Mouse (Mus musculus): Measurements from ENCODE around the gene Ralgds. TPM values are rescaled to one million over a fixed set of nuclear protein-coding genes. Genes with fewer than 3 reads are reported as not detected.
"Not testable (repeated sequence)": the region's sequence is repeated elsewhere in the genome, so short reads cannot be mapped to it uniquely, and the experiment has no call there.

Gene Ralgds
- total RNA-seq (2021): 10 to 100 TPM; 68.2 to 79.3 TPM
- long read RNA-seq, experiment 1, transcript Ralgds-203 (18 exons, 3,683 nt): minor isoform, 33 of 117 reads
- long read RNA-seq, experiment 1, transcript Ralgds-202 (18 exons, 3,102 nt): major isoform, 35 of 117 reads
- long read RNA-seq, experiment 1, partial matches to known transcripts: 9 of 117 reads
- long read RNA-seq, experiment 1, other reads (novel, unspliced or antisense): 37 of 117 reads
- long read RNA-seq, experiment 2, transcript Ralgds-202 (18 exons, 3,102 nt): major isoform, 54 of 176 reads
- long read RNA-seq, experiment 2, transcript Ralgds-201 (18 exons, 3,590 nt): minor isoform, 6 of 176 reads
- long read RNA-seq, experiment 2, transcript Ralgds-203 (18 exons, 3,683 nt): major isoform, 54 of 176 reads
- long read RNA-seq, experiment 2, partial matches to known transcripts: 14 of 176 reads
- long read RNA-seq, experiment 2, other reads (novel, unspliced or antisense): 48 of 176 reads

DNA sequence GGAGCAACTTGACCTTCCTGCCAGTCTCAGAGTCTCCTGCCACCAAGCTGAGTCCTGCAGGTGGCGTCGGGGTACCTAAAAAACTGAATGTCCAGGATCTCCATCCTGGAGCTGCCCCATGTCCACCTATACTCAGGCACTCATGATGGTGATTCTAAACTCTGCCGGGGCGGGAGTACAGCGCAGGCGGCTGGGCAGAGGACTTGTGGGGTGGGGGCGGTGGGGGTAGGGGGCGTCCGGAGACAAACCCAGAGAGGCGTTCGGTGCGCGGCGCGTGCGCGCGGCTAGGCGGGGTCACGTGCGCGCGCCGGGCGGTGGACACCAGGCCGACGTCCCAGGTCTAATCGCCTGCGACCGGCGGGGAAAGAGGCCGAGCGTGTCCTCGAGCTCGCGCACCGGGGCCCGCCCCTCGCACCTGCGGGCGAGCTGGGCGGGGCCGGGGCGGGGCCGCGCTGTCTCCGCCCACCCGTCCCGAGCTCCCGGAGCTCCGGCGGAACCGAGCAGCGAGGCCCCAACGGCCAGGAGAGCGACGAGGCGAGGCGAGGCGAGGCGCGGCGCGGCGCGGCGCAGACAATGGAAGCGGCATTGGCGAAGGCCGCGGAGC is at the start of gene Ralgds:
Gene Ralgds (plus strand): TSS at position 328 of the 604 bp plus-strand sequence.
- DNase-seq (ENCODE audit: low spot score in 2 of 2): peak in 1 of 2 experiments; percentile 43

DNA sequence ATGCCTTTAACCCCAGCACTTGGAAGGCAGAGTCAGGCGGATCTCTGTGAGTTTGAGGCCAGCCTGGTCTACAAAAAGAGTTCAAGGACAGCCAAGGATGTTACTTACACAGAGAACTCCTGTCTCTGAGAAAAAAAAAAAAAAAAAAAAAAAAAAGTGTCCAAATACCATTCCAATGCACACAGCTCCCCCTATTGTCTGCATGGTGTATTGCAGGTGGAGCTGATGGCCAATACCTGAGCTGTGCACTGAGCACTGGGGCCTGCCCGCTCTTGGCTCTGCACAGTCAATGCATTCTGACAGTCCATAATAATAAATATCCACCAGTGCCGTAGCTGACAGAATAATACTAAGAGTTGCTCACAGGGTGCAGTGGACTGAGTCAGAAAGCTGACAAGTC is 49.0 kb upstream of the Ralgds start:
- DNase-seq (ENCODE audit: low spot score in 2 of 2): no peak

DNA sequence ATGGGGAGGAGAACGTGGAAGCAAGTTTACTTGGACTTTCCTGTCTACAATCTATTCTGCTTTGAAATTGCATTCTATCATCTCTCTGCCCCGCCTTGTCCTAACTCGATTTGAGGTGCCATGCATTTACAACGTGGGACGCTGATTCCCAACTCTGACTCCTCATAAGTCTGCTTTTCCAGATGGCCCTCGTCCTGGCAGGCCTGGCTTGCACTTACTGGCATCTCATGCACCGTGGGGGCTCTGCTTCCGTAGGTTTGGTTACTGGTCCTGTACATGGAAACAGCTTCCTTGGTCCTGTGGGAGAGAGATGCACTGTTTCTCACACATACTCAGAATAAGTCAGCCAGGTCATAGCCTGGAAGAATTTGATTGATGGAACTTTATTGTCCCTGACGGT is 48.0 kb upstream of the Ralgds start:
- no peak for DNase-seq (ENCODE audit: low spot score in 2 of 2)

DNA sequence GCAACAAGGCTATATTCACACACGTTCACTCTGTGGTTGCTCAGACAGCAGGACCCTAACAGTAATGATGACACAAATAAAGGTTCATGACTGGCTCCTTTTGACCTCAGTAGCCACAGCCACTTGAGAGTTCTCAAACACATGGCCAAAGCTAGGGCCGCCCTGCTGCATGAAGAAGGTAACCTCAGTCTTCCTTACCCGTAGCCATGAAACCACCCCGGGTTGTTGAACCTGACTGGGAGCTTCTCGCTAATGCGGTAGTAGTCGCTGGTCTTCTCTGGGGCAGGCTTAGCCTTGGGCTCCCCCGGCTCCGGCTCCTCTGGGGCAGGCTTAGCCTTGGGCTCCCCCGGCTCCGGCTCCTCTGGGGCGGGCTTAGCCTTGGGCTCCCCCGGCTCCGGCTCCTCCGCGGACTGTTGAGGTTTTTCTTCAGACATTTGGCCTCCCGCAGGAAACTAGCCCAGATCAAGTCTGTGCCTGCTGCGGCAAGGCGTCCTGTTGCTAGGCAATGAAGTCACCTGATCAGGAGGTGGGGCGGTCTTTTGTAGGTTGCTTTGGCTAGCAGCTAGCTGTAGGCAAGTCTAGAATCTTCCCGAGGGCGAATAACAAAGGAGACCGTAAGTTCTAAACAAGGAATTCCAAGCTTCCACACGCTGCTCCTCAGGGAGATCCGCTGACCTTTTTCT is 46.9 kb upstream of the Ralgds start, which contains the start of gene 1700007K13Rik:
Gene 1700007K13Rik (minus strand): TSS at position 497 of the 683 bp plus-strand sequence.
- no peak for DNase-seq (ENCODE audit: low spot score in 2 of 2)

DNA sequence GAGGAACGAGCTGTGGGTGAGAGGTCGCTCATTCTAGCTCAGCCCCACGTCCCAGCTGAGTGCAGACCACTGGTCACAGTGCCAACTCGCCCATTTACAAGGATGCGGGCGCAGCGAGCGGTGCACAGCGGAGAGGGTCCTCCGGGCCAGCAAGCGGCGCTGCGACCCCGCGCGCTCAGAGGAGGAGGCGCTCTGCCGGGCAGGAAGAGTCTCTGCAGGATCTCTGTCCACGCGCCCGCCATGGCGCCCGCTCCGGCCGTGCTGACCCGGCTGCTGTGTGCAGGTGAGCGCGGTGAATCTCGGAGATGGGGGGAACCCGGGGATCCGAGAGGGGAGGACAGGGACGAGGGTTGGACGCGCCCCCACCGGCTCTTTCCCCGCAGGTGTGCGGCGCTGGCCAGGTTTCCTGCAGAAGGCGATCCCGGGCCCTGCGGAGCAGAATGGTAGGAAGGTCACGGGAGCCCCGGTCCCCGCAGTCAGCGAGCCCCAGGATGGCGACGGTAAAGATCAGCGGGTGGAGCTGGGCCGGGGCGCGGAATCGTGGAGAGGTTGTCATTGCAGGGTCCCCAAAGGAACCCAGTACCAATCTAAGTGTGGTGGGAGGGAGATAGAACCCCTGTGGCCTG is 45.0 kb upstream of the Ralgds start, which contains the start of gene Mrps2:
Gene Mrps2 (plus strand): TSS at position 207 of the 626 bp plus-strand sequence.
- DNase-seq (ENCODE audit: low spot score in 2 of 2): peak; percentile 69 to 86

DNA sequence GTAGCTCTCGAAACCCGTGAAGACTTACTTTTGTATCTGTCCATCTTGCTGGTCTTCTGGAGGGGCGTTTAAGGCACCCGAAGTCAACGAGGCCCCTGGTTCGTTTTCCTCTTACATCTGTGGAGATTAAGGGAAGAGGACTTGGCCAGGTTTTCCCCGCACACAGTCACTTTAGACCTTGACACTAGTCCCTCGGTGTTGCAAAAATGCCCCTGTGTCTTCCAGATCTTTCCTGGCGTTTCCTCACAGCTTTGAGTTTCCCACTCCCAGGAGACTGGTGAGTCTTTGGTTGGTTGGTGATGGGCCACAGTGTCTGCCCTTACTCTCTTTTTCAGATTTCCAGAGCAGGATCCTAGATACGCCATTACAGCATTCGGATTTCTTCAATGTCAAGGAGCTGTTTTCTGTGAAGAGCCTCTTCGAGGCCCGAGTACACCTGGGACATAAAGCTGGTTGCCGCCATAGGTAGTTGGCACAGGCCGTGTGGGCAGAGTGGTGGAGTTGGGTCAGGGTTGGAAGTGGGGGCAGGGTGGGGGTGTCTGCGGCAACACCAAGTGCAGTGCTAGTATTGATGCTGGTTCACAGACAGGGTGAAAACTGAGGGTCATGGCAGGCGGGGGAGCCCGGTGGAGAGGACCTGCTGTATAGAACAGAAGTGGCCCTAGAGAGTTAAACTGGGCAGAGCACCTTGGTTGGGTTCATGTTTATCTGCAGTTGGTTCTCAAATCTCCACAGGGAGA is 44.3 kb upstream of the Ralgds start:
- DNase-seq (ENCODE audit: low spot score in 2 of 2): no peak

DNA sequence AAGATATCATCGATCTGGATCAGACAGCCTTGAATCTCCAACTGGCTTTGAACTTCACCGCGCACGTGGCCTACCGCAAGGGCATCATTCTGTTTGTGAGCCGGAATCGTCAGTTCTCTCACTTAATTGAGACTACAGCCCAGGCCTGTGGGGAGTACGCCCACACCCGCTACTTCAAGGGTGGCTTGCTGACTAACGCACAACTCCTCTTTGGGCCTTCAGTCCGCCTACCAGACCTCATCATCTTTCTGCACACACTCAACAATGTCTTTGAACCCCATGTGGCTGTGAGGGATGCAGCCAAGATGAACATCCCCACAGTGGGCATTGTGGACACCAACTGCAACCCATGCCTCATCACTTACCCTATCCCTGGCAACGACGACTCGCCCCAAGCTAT is 43.5 kb upstream of the Ralgds start:
- DNase-seq (ENCODE audit: low spot score in 2 of 2): no peak

DNA sequence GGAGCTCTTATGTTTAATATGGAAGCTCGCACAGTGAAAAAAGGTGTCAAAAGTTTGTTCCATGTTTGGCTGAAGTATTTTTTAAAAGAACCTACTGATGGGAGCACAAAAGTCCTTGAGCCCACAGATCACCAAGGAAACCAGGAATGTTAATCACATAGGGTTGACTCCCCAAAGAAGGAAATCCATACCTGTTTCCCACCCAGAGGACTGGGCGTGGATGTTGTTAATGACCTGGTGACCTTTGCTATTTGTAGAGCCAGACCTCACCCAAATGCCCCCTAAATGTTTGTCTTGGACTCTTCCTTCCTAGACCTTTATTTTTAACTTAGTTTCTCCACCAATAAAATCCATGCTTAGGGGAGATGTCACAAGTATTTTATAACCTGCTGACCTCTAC is 42.3 kb upstream of the Ralgds start:
- DNase-seq (ENCODE audit: low spot score in 2 of 2): no peak

DNA sequence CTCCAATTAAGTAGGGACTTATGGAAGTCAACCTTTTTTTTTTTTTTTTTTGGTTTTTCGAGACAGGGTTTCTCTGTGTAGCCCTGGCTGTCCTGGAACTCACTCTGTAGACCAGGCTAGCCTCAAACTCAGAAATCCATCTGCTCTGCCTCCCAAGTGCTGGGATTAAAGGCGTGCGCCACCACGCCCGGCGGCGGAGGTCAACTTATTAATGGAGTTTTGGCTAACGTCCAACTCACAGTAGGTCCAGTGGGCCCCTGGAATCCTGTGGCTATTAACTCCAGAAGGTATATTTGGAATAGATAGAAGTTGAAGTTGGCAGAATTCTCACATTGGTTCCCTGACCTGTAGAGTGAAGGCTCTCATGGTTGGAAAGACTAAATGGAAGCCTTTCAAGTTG is 40.9 kb upstream of the Ralgds start:
- not testable (repeated sequence) for DNase-seq (ENCODE audit: low spot score in 2 of 2)

DNA sequence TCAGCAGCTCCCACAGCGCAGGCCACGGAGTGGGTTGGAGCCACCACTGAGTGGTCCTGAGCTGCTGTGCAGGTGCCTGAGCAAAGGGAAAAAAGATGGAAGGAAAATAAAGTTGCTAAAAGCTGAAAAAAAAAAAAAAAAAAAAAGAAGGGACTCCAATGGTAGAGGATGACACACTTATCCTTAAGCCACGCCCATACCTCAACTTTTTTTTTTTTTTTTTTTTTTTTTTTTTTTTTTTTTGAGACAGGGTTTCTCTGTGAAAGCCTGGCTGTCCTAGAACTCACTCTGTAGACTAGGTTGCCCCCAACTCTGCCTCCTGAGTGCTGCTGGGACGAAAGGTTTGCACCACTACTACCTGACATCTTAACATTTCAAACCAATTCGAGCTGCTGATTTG is 34.9 kb upstream of the Ralgds start:
- not testable (repeated sequence) for DNase-seq (ENCODE audit: low spot score in 2 of 2)

DNA sequence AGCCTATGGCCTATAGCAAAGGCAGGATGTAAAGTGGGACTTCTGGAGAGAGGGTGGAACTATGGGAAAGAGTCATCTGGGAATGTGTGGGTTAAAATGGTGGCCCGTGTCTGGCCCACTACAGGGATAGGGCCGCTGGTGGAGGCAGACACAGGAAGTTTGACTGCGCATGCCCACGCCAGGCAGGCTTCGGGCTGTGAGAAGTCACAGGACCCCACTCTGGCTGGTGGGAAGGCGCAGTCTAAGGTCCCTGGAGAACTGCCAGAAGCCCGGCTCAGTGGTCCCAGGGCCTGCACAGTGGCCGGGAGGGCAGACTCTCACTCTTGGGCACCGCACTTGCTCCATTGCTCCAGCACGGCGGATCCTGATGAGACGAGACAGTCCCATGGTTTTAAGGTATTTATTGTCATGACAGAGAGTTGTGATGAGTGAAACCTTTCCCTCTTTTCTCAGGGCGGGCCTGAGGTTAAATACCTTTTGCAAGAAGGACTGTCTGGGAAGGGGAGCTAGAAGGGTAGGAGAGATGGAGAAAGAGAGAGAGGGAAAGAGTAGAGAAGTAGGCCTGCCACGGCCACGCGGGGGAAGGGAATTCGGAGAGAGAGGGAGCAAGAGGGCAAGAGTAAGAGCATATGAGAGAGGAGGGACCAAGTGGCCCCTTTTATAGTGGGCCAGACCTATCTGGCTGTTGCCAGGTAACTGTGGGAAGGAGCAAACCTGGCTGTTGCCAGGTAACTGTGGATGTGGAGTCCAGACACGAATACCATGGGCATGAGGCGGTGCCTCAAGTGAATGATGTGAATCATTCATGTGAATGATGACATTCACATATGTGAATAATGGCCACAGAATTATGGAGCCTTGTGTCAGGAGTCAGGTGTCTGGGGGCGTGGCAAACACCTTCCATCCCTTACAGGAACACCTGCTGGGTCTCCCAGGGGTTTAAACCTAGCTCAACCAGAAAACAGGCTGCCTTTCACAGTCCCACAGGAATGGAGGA is 33.4 kb upstream of the Ralgds start:
- DNase-seq (ENCODE audit: low spot score in 2 of 2): no peak

DNA sequence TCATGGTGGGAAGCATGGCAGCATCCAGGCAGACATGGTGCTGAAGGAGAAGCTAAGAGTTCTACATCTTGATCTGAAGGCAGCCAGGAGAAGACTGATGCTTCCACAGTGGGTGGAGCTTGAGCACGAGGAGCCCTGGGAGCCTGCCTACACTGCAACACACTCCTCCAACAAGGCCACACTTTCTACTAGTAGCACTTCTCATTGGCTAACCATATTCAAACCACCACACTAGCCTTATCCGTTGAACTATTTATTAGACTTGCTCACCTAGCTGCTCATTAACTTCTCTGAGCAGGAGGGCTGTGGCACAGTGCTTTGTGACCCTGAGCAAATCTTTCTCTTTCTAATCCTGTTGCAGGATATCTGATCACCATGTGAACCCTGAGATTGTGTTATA is 29.1 kb upstream of the Ralgds start:
- no peak for DNase-seq (ENCODE audit: low spot score in 2 of 2)

DNA sequence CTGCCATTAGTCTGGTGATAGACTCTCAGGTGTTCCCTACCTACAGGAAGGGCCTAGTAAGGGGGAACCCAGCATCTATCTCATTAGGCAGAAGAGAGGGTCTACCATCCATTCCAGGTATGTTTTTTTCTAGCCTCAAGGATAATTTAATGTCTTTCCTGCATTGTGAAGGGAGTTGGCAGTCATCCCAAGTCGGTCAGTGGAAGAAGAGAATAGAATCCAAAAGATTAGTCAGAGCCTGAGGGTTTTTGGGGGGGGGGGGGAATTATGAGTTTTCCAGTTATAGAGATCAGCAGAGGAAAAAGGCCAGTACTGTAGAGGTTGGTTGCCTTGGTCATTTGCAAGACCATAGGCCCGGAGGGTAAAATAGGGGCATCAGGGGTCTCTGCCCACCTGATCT is 18.4 kb upstream of the Ralgds start:
- no peak for DNase-seq (ENCODE audit: low spot score in 2 of 2)

DNA sequence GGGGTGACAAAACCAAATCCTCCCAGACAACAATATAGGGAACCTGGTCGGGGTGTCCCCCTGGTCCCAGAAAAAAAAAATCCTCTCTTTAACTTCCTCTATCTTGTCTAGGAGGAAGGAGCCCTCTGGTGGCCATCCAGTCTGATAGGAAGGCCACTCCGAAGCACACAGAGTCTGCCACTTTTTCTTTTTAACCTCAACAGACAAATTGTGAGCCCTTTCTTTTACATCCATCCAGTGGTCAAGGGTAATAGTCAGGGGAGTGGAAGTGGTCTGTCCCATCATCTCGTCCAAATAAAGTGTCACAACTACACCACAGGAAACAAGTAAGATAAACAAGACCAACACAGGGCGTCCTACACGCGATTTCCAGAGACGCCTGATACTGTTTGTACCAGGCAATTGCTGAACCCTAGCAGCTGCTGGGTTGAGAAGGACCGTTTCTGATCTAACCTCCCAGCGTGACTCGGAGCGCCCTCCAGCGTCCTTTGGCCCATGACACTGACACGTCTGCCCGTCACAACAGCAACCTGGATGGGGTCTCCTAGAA is 17.6 kb upstream of the Ralgds start:
- DNase-seq (ENCODE audit: low spot score in 2 of 2): no peak

DNA sequence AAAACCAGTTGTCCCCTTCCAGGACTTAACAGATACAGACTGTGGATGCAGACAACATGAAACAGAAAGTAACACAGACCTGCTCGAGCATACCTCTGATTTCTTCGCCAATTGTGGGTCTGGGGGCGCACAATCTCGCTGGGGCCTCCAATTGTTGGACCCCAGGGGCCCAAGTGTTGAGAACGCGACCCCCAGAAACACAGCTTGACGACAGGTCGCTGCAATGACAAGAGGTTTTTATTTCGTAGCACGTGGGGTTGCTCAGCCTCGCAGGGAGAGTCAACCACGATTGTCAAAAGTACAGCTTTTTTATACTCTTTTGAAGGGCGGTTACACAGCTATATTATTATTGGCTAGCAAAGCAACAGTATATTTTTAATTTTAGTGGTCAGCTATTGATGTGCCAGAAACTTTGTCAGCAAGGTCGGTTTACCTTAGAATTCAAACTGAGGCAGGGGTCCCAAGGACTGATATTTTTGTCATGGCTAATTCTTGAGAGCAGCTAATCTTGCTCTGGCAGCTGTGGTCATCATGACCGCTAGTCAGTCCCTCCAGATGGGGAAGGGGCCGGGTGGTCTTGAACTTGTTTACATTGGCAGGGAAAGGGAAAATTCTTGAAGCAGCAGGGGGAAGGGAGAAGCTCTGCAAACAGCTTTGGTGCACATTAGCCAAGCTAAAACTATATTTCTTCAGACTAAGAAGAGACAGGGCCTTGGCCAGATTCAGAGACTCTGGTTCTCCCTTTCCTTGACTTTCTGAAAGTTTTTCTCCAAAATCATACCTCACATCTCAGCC is 16.9 kb upstream of the Ralgds start:
- DNase-seq (ENCODE audit: low spot score in 2 of 2): no peak

DNA sequence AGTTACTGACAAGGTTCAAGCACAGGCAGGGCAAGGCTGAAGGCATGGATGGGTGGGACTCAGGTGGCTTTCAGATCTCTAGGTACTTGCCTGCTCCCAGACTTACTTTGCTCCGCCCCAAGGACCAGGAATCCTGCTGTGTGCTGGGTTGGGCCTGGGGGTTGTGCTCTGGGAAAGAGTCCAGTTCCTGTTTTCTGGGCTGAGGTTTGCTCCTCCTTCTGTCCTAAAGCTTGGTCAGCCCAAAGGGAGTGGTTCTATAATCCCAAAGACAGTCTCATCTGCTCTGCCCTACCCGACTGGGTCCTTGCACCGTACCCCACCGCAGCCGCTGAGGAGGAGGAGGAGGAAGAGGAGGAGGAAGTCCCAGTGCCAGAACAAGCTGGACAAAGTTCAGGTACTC is 16.3 kb upstream of the Ralgds start, which contains the start of gene Gbgt1:
Gene Gbgt1 (plus strand): TSS at position 221 of the 400 bp plus-strand sequence.
- no peak for DNase-seq (ENCODE audit: low spot score in 2 of 2)

DNA sequence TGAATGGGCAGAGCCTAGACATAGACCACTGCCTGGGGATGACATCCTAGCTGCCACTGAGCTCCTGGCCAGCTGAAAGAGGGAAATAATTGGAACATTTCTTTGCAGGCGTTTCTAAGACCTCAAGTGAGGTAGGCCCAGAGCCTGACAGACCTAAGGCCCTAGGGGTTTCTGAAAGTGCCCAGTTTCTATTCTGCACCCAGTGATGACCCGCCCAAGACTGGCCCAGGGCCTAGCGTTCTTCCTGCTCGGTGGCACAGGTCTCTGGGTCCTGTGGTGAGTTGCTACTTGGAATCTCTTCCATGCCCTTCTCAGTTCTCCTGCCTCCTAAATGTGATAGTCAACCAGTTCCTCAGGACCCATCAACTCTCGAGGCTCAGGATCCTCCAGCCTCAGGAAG is 15.4 kb upstream of the Ralgds start:
- DNase-seq (ENCODE audit: low spot score in 2 of 2): no peak

DNA sequence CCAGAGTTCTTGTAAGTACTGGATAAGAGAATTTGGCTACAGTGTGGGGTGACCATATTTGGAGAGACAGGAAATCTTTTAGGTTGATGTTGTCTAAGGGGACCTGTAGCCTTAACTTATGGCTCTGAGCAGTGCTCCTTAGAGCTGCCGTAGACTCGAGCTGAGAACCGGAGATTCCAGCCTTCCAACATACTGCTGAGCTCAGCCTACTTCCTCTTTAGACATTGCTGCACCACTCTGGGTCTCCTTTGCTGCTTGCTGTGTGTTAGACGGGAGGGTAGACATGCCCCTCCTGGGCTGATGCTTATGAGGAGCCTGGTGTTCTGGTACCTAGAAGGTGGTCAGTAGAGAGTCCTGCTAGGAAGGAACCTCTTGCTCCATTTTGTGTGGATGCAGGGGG is 14.5 kb upstream of the Ralgds start:
- no peak for DNase-seq (ENCODE audit: low spot score in 2 of 2)
